Comparison of ENCODE assay signal across 10 mouse cellular contexts in the genomic region with DNA sequence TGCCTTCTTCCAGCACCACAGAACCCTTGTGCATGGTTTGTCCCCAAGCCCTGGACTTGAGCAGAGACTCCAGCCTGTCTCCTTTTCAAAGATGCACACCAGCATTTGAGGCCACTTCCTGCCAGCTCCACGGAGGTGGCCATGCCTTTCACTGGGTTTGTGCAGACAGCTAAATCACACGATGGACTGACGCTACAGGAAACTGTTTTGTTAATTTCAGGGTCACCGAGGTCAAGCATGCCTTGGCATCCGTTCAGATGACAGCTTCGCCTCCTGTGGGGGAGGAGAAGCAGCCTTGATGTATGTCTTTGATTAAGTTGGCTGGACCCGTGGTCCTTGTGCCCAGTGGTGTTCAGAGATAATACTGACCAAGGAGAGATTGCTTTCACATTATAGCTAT. TPM values are rescaled to one million over a fixed set of nuclear protein-coding genes. Genes with fewer than 3 reads are reported as not detected.
DNase-seq lines count a peak whose midpoint lies in the region; ATAC-seq and TF ChIP-seq lines count a peak whose summit lies in the region.
"Had no signal": no experiment of that assay in that cellular context is flagged by ENCODE, and none has a peak within 500 bp of the region (broad histone marks: within the 10 kb centered on the region; RNA-seq: fewer than 3 reads in every experiment).

No protein-coding gene starts in this region.

- no peak overlapping the region for H3K9ac ChIP-seq in heart, adult 2 months (ENCODE audit: low read depth, low read length)
- H3K9ac ChIP-seq in embryonic facial prominence, embryonic 15.5 days = no peak overlapping the region
- H3K9ac ChIP-seq in forebrain, embryonic 13.5 days = no peak overlapping the region
- H3K9ac ChIP-seq: forebrain, postnatal 0 days; stomach, embryonic 15.5 days had no signal

- no peaks in the 10 kb centered on the region for H3K79me2 ChIP-seq in heart, adult 2 months (replicated peaks; ENCODE audit: control insufficient read depth, insufficient read depth, low read length)

- no peaks in the 10 kb centered on the region for H3K27me3 ChIP-seq in heart, adult 2 months (ENCODE audit: control insufficient read depth, insufficient read depth, low read length)
- H3K27me3 ChIP-seq in embryonic facial prominence, embryonic 15.5 days = no peaks in the 10 kb centered on the region
- H3K27me3 ChIP-seq in forebrain, embryonic 13.5 days = no peaks in the 10 kb centered on the region
- H3K27me3 ChIP-seq: stomach, embryonic 15.5 days had no signal

- H3K36me3 ChIP-seq in heart, adult 2 months (ENCODE audit: control insufficient read depth, insufficient read depth, low read length) = no peaks in the 10 kb centered on the region
- peaks cover 31% of the 10 kb centered on the region for H3K36me3 ChIP-seq in embryonic facial prominence, embryonic 15.5 days
- H3K36me3 ChIP-seq in forebrain, embryonic 13.5 days (ENCODE audit: poor library complexity, severe bottlenecking) = peaks cover 61% of the 10 kb centered on the region

- H3K4me3 ChIP-seq in heart, adult 2 months = no peak overlapping the region
- no peak overlapping the region for H3K4me3 ChIP-seq in embryonic facial prominence, embryonic 15.5 days (replicated peaks)
- no peak overlapping the region for H3K4me3 ChIP-seq in forebrain, embryonic 13.5 days
- H3K4me3 ChIP-seq: stomach, embryonic 15.5 days had no signal

- no peak overlapping the region for H3K27ac ChIP-seq in heart, adult 2 months
- peak overlapping the region; percentile 58; the same call in 1 of the 2 replicates for H3K27ac ChIP-seq in embryonic facial prominence, embryonic 15.5 days (replicated peaks)
- H3K27ac ChIP-seq in forebrain, embryonic 13.5 days = no peak overlapping the region
- H3K27ac ChIP-seq: stomach, embryonic 15.5 days had no signal

- no peak for TF ChIP-seq CTCF in heart, adult 2 months (IDR thresholded peaks at IDR 0.05)

- H3K4me1 ChIP-seq in heart, adult 2 months (ENCODE audit: control insufficient read depth, insufficient read depth, low read length) = peaks cover 24% of the 10 kb centered on the region
- peaks cover 44% of the 10 kb centered on the region for H3K4me1 ChIP-seq in embryonic facial prominence, embryonic 15.5 days
- H3K4me1 ChIP-seq in forebrain, embryonic 13.5 days = no peaks in the 10 kb centered on the region
- H3K4me1 ChIP-seq: stomach, embryonic 15.5 days had no signal

- H3K4me2 ChIP-seq in embryonic facial prominence, embryonic 15.5 days (replicated peaks) = no peak overlapping the region
- no peak overlapping the region for H3K4me2 ChIP-seq in forebrain, embryonic 13.5 days
- H3K4me2 ChIP-seq: stomach, embryonic 15.5 days had no signal

- peak; percentile 54 for ATAC-seq in activated CD4-positive, CD25-positive, alpha-beta regulatory T cell, adult 4 months
- ATAC-seq in embryonic facial prominence, embryonic 15.5 days (ENCODE audit: insufficient number of reproducible peaks, low FRiP score, low TSS enrichment, low read depth) = no peak; the same call in 1 of the 2 replicates
- ATAC-seq in forebrain, embryonic 13.5 days = no peak
- no peak for ATAC-seq in granulocyte monocyte progenitor cell, adult 5-6 weeks (replicated peaks; ENCODE audit: poor library complexity, severe bottlenecking)
- ATAC-seq: forebrain, postnatal 0 days had no signal

- DNase-seq in heart, adult 2 months = no peak
- DNase-seq in heart, adult 11 months = no peak
- DNase-seq in kidney, postnatal 14 days = peak; percentile 45
- no peak for DNase-seq in left cerebral cortex, adult 8-10 months (ENCODE audit: low spot score in 2 of 2)
- DNase-seq: forebrain, postnatal 0 days had no signal

- intact Hi-C loops in heart, adult 2 months (cut with DNase I) = loop anchor here (2.0 kb wide), 1 partner anchor 14 kb away; no protein-coding TSS in a partner anchor

- TF ChIP-seq EP300 in heart, adult 2 months (IDR thresholded peaks at IDR 0.05; ENCODE audit: insufficient read depth, low read depth, low read length) = 0 out of 2 replicates have a peak, but pooled peaks have one; percentile 24

- WGBS in heart, adult 2 months = 18% methylated on average over 7 of the region's 7 CpGs
- WGBS in embryonic facial prominence, embryonic 15.5 days = 17% methylated on average over 7 of the region's 7 CpGs
- 62% methylated on average over 7 of the region's 7 CpGs for WGBS in forebrain, embryonic 13.5 days

- TF ChIP-seq POLR2A in heart, adult 2 months (IDR thresholded peaks at IDR 0.05; ENCODE audit: insufficient read depth, low read depth, low read length) = no peak

- H3K9me3 ChIP-seq in embryonic facial prominence, embryonic 15.5 days (replicated peaks) = no peaks in the 10 kb centered on the region
- peaks cover 10% of the 10 kb centered on the region for H3K9me3 ChIP-seq in forebrain, embryonic 13.5 days (replicated peaks)
- H3K9me3 ChIP-seq: stomach, embryonic 15.5 days had no signal

RNA-seq across cellular contexts. Expression of gene Ccdc6, which starts 52.2 kb away (rescaled TPM):
- total RNA-seq in heart, adult 2 months (2021) = 10 to 100 TPM; 26.3 to 28.5 TPM
- 14.3 and 18.4 TPM in 2 replicates for polyA plus RNA-seq in heart, adult 2 months (2012; rRNA removed)
- polyA plus RNA-seq in activated CD4-positive, CD25-positive, alpha-beta regulatory T cell, adult 4 months (2017; shearing (Covaris generic)) = 10 to 100 TPM; 26.0 to 27.6 TPM
- polyA plus RNA-seq in embryonic facial prominence, embryonic 15.5 days (2015; fragmentation: Nextera tagmentation; extraction: Ambion mirVana) = 13.5 and 15.2 TPM in 2 replicates
- polyA plus RNA-seq in forebrain, embryonic 13.5 days (2015; fragmentation: Nextera tagmentation; extraction: Ambion mirVana) = 15.9 and 17.1 TPM in 2 replicates
- 28.6 and 33.8 TPM in 2 replicates for total RNA-seq in granulocyte monocyte progenitor cell, adult 5-6 weeks (2014; fragmentation: Nextera tagmentation)
- 17.7 and 18.8 TPM in 2 replicates for total RNA-seq in granulocyte monocyte progenitor cell, adult 5-6 weeks (2017)
- total RNA-seq in left cerebral cortex, adult 8-10 months (2022) = 10 to 100 TPM; 49.4 to 56.3 (median 52.7) TPM

RNA-seq across cellular contexts. Expression of gene Mrln, which starts 55.4 kb away (rescaled TPM):
- total RNA-seq in heart, adult 2 months (2021) = 1 to 10 TPM; 3.0 to 3.4 TPM
- 4.1 and 5.2 TPM in 2 replicates for polyA plus RNA-seq in heart, adult 2 months (2012; rRNA removed)
- polyA plus RNA-seq in activated CD4-positive, CD25-positive, alpha-beta regulatory T cell, adult 4 months (2017; shearing (Covaris generic)) = not detected
- polyA plus RNA-seq in embryonic facial prominence, embryonic 15.5 days (2015; fragmentation: Nextera tagmentation; extraction: Ambion mirVana) = 23.9 and 30.1 TPM in 2 replicates
- 0.65 TPM in 1 of 2 replicates, not detected in the other for polyA plus RNA-seq in forebrain, embryonic 13.5 days (2015; fragmentation: Nextera tagmentation; extraction: Ambion mirVana)
- total RNA-seq in granulocyte monocyte progenitor cell, adult 5-6 weeks (2014; fragmentation: Nextera tagmentation) = not detected in 2 replicates
- not detected in 2 replicates for total RNA-seq in granulocyte monocyte progenitor cell, adult 5-6 weeks (2017)
- not detected for total RNA-seq in left cerebral cortex, adult 8-10 months (2022)
